Mouse (Mus musculus) c-Kit-positive CD71-negative TER-119-negative erythroid progenitor cells, embryonic 14.5 days (primary cell): ENCODE data around the gene Gm36028.

Source experiments
- DNase-seq: peaks from one replicate; pipeline ENCODE4 v3.0.0-alpha.2; 2013; ENCODE audit warnings: low read depth

Gm36028 gene

DNA sequence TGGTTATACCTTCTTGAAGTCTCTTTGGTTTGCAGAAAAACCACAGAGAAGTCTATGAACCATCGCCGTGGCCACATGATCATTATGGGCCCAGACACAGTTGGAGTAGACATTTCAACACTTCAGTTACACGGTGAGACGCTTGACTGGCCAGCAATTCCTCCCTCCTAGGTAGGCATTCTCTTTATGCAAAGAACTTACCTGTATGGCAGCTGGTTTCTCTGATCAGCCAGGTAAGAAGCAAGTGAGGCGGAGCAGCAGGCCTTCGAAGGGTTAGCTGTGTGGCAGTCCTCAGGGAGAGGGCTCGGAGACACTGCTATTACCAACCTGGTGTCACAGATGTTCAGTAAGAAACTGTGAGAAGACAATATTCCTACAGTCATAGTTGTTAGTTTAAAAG lies 733 bp downstream of the Gm36028 start:
- no peak for DNase-seq

DNA sequence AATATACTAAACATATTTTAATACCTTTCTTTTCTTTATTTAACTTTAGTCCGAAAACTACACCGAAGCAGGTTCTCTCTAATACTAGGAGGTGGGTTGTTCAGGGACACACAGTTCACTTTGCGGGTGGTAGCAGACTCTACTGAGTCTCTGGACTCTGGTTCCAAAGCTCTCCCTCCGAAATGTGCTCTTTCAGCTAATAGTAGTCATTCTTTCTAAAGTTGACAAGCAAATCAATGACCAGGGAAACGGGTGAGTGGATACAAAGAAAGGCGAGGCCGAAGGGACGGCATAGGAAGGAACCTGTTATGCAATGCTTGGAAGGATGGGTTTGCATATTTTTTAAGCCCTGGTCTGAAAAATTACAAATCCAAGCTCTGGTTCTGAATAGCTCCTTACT lies 3.5 kb downstream of the Gm36028 start:
- no peak for DNase-seq

DNA sequence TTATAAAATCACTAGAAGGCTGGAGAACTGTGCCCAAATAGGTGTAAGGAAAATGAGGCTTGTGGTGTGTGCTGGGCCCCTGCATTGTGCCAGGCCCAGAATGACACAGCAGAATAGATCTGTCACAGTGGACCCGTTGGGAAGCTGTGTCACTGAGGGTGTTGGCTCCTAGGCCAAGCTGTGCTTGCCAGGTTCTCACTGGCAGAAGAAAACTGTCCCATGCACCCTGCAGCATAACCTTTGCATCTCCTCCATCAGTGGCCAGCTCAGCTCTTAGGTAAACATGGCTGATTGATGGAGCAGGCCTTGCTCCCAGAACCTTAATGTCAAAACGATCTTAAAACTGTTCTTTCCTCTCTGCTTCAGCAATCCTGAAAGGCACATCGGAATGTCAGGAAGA lies 4.6 kb downstream of the Gm36028 start:
- DNase-seq = no peak

DNA sequence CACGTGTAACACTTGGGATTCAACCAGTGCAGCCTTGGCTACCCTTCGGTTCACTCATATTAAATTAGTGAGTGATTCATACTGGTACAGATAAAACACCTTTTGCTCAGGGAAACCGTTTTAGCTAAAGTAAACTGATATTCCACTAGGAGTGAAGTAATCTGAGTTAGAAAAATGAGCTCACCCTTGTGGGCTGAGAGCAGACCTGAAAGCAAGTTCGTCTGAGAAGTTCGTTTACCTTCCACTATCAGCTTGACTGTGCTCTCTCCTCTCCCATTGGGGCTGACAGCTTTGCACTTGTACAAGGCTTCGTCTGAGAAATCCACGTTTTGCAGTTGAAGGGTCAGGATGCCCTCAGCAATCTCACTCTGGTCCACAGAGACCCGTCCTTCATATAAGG lies 5.4 kb downstream of the Gm36028 start:
- no peak for DNase-seq

DNA sequence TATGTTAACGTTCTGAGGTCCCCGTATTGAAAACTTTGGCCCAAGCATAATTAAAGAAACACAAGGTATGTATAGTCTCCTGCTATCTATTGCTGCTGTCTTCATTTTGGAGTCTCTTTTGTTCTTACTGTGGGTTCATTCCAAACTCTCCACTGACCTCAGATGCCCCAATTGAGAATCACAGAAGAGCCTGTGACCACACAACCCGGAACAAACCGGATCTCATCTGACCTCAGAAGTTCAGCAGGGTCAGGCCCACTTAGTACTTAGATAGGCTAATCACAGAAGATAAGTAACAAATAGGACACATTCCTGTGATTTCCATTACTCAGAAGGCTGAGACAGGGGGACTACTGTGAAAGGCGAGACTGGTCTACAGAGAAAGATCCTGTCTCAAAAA lies 6.4 kb downstream of the Gm36028 start:
- DNase-seq = no peak

DNA sequence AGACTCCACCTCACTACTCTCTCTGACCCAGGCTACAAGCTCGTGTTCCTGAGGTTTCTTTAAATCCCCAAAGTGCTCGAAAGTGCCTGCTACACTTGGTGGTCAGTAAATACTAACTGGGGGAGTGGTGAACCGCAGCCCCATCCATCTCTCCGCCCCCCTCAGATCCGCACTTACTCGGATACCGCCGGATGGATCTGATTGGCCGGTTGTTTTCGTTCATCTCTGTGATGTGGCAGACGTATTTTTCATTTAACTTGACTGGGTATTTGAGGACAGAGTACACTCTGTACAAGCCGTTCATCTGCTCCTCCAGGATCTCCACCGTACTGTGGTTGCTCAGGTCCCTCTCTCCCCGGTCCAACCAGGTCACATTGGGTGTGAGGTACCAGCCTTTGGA lies 6.9 kb downstream of the Gm36028 start:
- DNase-seq = no peak

DNA sequence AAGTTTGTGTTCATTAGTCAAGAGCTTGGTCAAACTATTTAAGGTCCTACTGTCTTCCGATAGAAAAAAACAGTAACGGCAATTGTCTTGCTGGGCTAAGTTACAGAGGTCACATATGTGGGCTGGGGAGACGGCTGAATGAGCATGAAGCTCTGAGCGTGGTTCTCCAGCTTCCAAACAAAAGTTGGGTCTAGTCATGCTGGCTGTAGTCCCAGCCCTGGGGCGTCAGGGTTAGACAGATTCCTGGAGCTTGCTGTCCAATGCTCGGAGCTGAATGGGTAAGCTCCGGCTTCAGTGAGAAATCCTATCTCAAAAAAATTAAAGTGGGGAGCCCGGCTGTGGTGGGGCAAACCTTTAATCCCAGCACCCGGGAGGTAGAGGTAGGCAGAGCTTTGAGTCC lies 7.7 kb downstream of the Gm36028 start:
- DNase-seq = no peak

DNA sequence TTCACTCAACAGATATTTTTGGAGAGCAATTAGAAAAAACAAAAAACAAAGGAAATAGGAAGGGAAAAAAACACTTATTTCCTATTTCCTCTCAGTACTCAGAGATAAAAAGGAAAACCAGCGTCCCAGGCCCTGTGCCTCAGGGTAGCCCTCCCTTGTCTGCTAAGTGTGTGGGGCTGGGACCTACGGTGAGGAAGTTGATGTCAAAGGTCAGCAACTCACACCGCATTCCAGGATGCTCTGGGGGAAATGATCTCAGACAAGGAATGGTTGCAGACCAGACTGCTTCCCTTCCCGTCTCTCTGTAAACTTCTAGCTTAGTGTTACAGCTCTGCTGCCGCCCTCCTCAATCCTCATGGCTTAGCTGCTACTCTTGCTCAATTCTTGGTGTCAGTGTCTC lies 9.6 kb downstream of the Gm36028 start:
- no peak for DNase-seq

DNA sequence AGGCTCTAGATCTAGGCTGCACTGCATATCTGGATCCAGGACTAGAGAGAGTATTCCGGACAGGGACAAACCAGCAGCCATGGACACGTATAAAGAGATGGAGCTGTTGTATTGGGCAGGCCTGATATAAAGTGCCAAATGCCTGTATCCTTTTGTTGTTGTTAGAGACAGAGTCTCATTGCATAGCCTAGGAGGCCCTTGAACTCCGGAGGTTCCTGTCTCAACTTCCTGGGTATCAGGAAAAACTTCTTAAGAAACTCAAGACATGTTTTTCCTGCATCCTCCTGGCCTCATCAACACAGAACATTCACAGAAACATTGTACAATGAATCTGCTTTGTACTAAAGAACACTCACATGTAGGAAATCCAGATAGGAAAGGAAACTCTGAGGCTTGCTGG lies 13.9 kb downstream of the Gm36028 start:
- no peak for DNase-seq

DNA sequence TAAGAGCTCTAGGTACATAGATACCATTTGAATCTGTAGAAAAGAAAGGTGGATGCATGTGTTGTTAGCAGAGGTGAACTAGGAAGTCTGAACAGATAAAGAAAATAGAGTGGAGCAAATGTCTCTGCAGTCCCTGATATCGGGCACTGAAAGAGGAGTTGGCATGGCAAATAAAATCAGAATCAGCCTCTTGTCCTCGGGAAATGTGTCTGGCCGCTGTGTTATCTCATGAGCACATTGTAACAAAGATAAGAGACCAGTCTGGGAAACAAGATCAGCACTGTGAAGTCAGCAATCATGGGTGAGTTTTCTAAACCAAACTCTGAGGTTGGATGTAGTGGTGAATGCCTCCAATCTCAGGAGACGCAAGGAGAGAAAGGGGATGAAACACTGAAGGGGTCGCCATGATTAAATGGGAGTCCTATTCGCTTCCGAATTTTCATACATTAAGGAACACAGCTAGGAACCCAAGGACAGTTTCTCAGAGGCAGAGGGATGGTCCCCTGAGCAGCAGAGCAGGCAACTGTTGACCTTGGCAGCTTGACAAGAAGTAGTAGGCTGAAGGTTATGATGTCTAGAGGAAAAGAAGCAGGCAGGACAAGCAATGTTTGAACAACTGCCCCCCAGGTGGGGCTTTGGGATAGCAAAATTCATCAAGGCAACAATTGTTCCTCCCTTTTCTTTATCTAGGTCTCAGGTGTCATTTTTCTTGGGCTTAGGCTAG lies 15.6 kb downstream of the Gm36028 start:
- no peak for DNase-seq

DNA sequence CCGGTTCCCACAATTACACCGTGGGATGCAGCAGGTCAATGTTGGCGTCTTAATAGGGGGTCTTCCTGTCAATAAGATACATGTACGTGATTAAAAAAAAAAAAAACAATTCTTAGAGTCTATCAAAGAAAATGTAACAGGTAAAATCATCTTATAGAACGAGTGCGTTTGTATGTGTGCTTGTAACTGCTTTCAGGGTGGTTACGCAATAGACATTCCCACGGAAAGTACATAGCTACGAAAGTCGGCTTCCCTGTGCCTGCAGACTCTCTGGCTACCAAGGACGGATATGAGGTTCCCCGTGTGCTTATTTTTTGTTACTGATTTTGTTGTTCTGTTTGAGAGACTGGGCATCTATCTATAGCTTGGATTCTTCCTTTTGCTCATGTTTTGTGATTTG lies 17.2 kb downstream of the Gm36028 start:
- no peak for DNase-seq

DNA sequence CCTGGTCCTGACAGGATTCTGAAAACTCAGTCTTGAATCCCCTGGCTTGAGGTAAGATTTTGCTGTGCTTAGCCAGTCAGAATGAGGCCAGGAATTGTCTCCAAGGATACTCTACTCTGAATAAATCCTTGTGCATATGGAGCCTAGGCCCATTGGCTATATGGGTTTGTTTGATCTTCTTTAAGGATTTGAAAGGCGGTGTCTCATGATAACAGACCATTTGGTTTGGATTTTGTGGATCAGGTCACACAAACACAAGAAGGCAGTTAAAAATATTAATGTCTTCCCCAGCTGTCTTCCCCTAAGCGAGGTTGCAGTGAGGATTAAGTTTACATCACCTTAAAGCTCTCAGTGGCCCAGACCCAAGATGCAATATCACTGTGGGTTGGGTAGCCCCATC lies 18.5 kb downstream of the Gm36028 start:
- no peak for DNase-seq

DNA sequence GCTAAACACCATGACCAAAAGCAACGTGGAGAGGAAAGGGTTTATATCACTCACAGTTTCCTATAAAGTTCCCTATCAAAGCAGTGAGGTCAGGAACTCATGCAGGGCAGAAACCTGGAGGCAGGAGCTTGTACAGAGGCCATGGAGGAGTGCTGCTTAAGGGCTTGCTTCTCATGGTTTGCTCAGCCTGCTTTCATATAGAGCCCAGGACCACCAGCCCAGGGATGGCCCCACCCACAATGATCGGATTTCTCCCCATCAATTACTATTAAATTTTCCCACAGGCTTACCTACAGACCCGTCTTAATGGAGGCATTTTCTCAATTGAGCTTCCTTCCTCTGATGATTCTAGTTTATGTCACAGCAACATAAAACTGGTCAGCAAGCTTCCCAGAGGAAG lies 23.4 kb downstream of the Gm36028 start:
- DNase-seq = no peak

DNA sequence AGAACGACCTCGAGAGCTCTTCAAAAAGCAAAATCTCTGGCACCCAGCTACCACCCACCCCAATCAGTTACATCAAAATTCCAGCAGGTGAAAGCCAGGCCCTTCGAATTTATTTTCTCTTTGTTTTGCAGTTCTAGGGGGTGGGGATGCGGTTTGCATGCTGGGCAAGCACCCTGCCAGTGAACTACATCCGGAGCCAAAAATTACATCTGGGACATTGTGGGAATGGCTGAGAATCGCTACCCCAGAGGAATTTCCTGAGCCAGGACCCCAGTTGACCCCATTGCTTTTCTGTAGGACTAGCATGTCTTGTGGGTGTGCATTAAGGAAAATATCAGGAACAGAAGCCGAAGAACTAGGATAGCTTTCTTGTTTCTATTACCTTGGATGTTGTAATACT lies 29.9 kb downstream of the Gm36028 start:
- no peak for DNase-seq

DNA sequence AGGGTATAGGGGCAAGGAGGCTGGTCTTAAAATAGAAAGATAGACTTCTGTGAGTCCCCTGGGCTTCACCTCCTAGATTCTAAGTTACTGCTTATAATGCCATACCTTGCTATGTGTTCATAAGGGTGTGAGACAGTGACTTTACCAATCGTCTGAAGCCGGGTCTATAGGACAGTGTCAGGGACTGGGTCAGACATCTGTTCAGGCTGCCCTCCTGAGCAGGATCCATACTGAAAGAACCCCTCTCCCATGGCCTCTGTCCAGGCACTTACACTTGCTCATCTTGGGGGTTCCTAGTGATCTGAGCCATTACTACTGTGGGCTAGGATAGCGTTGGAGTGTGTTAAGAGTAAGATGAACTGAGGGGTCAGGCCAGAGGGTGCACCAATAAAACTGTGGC lies 34.7 kb downstream of the Gm36028 start:
- no peak for DNase-seq

DNA sequence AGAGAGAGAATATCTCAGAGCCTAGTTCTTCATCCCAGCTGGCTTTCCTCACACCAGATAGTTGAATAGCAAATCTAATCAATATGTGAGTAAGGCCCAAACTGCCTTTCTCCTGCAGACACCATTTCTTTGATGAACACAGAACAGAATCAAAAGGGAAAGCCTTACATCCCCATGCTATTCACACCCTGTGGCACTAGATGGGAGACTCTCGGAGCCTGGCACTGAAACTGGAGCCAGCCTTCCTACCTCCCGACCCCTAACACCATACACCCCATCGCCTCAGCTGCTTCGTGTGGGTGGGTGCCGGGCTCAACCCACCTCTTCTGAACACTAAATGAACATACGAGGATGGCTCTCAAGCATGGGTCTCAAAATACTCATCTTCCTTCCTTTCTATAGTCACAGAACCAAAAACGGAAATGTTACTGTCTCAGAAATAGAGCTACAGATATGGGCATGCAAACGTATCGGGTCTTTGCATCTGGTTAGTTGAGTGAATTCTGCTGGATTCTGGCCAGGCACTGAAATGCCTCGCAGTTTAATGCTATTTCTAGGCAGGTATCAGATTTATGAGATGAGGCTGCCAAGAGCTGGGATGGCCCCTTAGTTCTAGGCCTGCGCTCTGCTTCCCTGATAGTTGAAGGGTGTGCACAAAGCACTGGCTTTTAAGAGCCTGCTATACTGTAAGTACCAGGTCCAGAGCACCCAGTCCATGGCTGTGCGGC lies 36.0 kb downstream of the Gm36028 start:
- no peak for DNase-seq

DNA sequence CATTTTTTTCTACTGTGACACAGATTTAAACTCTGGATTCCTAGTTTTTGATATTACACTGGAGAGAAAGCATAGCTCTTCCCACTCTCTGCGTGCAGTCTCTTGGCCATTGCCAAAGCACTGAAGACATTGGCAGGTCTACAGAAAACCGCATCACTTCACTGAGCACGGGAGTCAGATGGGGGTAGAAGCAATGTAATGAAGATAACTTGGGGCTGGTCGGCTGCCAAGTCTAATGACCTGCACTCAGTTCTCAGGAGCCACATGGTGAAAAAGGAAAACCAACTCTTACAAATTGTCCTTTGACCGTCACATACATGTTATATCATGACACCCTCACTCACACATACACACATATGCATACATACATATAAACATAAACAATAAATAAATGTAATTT lies 37.0 kb downstream of the Gm36028 start:
- no peak for DNase-seq

DNA sequence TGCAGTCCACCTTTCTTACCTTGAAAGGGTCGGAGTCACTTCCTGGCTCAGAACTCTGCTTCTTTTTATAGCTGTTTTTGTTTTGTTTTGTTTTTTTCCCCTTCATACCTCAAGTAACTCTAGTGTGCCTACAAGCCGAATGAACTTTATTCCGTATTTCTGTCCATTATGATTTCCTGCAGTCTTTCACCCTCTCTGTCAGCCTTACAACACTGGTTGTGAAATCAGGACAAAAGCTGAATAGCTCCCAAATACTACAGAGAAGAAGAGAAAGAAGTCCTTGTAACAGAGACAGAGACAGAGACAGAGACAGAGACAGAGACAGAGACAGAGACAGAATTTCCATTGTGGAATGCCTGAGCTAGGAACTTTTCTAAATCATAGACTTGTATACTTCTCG lies 43.0 kb downstream of the Gm36028 start:
- no peak for DNase-seq

DNA sequence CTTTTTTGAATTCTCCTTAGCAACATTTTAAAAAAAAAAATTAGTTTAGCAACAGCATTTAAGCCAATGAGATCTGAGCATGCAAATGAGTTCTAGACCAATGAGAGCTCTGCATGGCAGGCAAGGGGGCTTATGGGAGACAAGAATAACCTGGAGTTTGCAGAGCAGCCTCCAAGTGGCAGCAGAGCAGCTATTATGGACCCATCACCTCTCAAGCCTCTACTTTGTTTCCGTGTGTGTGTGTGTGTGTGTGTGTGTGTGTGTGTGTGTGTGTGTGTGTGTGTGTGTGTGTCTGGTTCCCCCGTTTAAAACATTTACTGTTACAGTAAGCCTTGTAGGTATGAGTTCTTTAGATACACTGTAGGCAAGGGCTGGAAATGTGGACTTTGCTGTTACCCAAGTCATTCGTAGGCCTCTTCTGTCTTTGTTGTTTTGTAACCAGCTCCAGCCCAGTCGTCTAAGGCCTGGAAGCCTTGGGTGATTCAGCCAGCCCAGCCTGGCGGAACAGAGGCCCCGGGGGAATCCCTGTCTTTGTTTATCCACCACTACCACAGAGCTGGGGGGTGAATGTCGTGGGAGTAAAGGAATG lies 46.5 kb downstream of the Gm36028 start:
- peak; percentile 58 for DNase-seq

DNA sequence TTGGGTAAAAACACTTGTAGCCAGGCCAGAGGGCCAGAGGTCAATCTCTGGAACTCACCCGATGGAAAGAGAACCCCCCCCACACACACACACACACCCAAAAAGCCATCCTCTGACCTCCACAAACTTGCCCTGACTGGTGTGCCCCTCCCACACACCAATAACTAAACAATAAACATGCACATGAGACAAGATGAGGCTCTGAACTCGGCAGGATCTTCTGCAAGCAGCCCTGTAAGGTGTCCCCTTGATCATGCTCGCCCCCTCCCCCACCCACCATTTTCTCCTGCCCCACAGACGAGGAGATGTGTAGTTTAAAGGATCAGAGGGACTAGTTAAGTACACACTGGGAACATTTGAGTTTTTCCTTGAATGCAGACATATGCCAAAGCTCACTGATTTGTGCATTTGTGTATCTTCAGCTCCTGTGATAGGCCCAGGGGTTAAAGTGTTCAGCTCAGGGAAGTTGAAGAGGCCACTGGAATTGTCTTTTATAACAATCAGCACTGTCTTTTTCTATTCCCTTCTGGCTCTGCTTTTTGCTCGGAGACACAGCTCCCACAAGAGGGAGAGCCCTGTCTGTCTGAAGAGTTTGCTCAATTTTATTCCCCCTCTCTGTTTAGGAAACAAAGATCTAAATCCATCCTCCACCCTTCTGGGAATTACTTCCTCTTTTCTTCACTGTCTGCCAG lies 47.1 kb downstream of the Gm36028 start:
- no peak for DNase-seq

DNA sequence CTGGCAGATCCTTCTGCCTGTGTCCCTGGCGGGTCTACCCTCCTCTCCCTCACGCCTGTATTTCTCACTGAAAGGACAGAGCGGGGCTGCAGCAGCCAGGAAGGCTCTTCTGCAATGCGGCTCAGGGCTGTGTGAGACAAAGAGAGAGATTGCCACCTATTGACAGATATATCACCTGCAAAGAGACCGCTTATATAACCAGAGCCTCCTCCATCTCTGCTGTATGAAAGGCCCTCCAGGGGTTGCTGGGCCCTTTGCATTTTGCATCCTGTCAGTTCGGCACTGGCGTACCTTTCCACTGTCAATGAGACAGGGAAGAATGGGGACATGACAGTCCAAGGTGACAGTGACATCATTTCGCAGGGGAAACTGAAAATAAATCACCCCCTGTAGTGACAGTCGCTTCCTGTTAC lies 48.5 kb downstream of the Gm36028 start:
- no peak for DNase-seq

DNA sequence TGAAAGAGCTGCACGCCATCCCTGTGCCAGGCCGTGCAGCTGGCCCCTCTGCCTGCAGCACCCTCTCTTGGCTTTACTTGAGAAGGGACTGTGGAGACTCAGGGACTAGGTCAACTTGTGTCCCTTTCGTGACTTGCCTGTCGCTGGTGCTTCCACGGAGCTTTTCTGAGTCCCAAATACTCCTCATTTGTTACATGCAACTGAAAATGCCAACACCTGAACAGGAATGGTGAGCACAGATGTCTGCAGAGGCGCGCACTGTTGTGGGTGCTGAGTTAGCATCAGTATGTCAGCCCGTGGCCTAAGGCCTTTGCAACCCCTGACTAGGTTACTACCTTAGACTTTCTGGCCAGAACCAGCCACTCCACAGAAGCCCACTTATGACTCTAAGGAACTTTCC lies 49.1 kb downstream of the Gm36028 start:
- no peak for DNase-seq

DNA sequence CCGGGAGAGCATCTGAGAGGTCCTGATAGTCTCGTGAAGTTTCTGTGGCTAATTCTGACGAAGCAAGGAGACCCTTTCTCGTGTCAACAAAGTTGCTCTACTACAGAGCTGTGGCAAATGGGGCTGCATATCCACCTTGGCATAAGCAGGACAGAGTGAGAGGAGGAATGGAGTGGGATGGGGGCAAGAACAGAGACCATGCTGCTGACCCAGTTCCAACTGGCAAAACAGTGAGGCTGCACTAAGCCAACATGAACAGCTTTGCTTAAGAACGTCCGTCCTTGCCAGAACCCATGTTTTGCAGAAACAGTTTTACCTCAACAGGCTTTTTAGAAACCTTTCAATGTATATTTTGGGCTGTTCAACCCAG lies 51.3 kb downstream of the Gm36028 start:
- DNase-seq = no peak
